In genomic region chr4:88931217-88931616, GRCm38 (mm10) we compare ENCODE assay signal across 29 mouse cellular contexts. TPM values are rescaled to one million over a fixed set of nuclear protein-coding genes. Genes with fewer than 3 reads are reported as not detected.
"Had no signal": no experiment of that assay in that cellular context is flagged by ENCODE, and none has a peak within 500 bp of the region (broad histone marks: within the 10 kb centered on the region; RNA-seq: fewer than 3 reads in every experiment).

No protein-coding gene starts in this region.

- H3K4me2 ChIP-seq: liver, embryonic 15.5 days; lung, embryonic 15.5 days; midbrain, embryonic 13.5 days had no signal

- ATAC-seq: midbrain, embryonic 13.5 days; midbrain, embryonic 16.5 days had no signal

- H3K36me3 ChIP-seq: liver, embryonic 15.5 days; lung, embryonic 15.5 days; midbrain, embryonic 10.5 days; midbrain, embryonic 13.5 days had no signal

- H3K9ac ChIP-seq: liver, embryonic 15.5 days; lung, embryonic 15.5 days; midbrain, embryonic 13.5 days had no signal

- H3K4me3 ChIP-seq: layer of hippocampus, adult 2 months; liver, embryonic 15.5 days; lung, embryonic 15.5 days; megakaryocyte, embryonic 14.5 days; midbrain, embryonic 10.5 days; midbrain, embryonic 13.5 days had no signal

- H3K9me3 ChIP-seq: liver, embryonic 15.5 days; lung, embryonic 15.5 days; midbrain, embryonic 10.5 days; midbrain, embryonic 13.5 days had no signal

- H3K27ac ChIP-seq: layer of hippocampus, adult 2 months; liver, embryonic 15.5 days; lung, embryonic 15.5 days; midbrain, embryonic 10.5 days; midbrain, embryonic 13.5 days had no signal

- H3K27me3 ChIP-seq: liver, embryonic 15.5 days; megakaryocyte, embryonic 14.5 days had no signal

- H3K4me1 ChIP-seq: midbrain, embryonic 10.5 days; midbrain, embryonic 13.5 days had no signal

- DNase-seq: kidney, adult 9 months; kidney, postnatal 14 days; kidney, postnatal 4 days; layer of hippocampus, adult 9-11 months; lung, adult 18-20 months; lung, postnatal 10 days; lung, postnatal 36 days; thymus, adult 18-20 months; thymus, postnatal 36 days had no signal

RNA-seq across cellular contexts. Expression of gene Ifne, which starts 51.2 kb away (rescaled TPM):
- total RNA-seq: layer of hippocampus, adult 2 months; layer of hippocampus, postnatal 25 days; left cerebral cortex, adult 18-20 months; left cerebral cortex, postnatal 36 days; liver, adult 2 months; monocyte, adult 5-6 weeks had no signal
- polyA plus RNA-seq: kidney, embryonic 16.5 days; limb, embryonic 11.5 days; limb, embryonic 14.5 days; liver, adult 2 months; liver, embryonic 15.5 days; lung, embryonic 15.5 days; midbrain, embryonic 10.5 days; midbrain, embryonic 13.5 days; midbrain, embryonic 16.5 days; neural tube, embryonic 11.5 days; neural tube, embryonic 14.5 days; spleen, adult 2 months; stomach, embryonic 16.5 days; testis, adult 2 months had no signal
